Mouse (Mus musculus): ENCODE measurements around the gene Daglb. TPM values are rescaled to one million over a fixed set of nuclear protein-coding genes. Genes with fewer than 3 reads are reported as not detected.

Daglb gene
- 9.5 and 11.5 TPM in 2 replicates for total RNA-seq (2012; rRNA removed)

DNA sequence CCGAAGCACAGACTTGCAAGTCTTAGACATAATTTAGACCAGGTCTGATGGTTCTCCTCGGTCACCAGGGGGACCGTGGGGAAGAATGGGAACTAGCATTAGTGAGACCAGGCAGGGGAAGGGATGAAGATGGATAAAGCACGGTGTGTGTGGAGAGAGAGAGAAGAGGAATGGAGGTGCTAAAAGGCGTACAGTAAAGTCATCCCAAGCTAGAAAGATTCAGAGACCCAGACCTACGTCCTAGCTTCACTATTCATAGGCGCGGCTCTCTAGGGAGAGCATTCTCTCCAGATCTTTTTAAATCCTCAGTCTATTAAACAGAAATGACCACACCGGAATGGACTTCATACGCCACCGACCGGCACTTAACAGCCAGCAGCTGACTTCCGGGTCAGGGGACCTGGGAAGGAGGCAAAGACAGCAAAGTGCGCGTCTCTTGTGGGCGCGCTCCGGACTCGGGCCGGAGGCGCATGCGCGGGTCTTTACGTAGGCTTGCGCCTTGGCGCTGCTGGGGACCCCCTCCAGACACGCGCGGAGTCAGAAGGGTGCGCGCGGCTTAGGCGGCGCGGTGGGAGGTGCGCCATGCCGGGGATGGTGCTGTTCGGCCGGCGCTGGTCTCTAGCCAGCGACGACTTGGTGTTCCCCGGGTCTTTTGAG is at the start of gene Daglb:
TSS of gene Daglb (plus strand) at position 485 of the 657 bp plus-strand sequence.
- Histone ChIP-seq H3K4me3 (ENCODE audit: insufficient read depth in 1 of 2, low read depth in 1 of 2, low read length in 2 of 2, poor library complexity in 1 of 2, severe bottlenecking in 1 of 2) (peak within 1 kb of the TSS; percentile 68 to 70), H3K27ac (ENCODE audit: insufficient read depth, low read depth, low read length, poor library complexity, severe bottlenecking) (no peak within 1 kb of the TSS), H3K9me3 (ENCODE audit: control insufficient read depth, insufficient read depth, low read depth, low read length) (no peaks in the 10 kb centered on the region), H3K4me1 (ENCODE audit: control insufficient read depth in 2 of 2, insufficient read depth in 2 of 2, low read length in 2 of 2, poor library complexity in 1 of 2) (peaks cover 0 to 3% of the 10 kb centered on the region in 2 experiments; a peak in 1 of 4 replicates), H3K36me3 (ENCODE audit: control insufficient read depth, insufficient read depth, low read length, poor library complexity, severe bottlenecking) (no peaks in the 10 kb centered on the region; the same call in 1 of the 2 replicates), H3K9ac (ENCODE audit: insufficient read depth, low read depth, low read length, poor library complexity, severe bottlenecking) (peak within 1 kb of the TSS; percentile 49)
- in situ Hi-C loops (cut with MboI; ENCODE audit: low sequenced_read_pairs in 2 of 2, unreplicated experiment in 2 of 2) = no loop called here
- peak; percentile 69 for DNase-seq (ENCODE audit: low read depth, low spot score)
- TF ChIP-seq CHD2 (IDR thresholded peaks at IDR 0.05; ENCODE audit: low read depth, low read length) (no peak), ZC3H11A (IDR thresholded peaks at IDR 0.05; ENCODE audit: borderline replicate concordance, low read depth, low read length) (no peak), HCFC1 (IDR thresholded peaks at IDR 0.05; ENCODE audit: borderline replicate concordance, insufficient read depth, low read length) (no peak), MAFK (IDR thresholded peaks at IDR 0.05; ENCODE audit: insufficient read depth, low read depth, low read length) (no peak), ZNF384 (IDR thresholded peaks at IDR 0.05; ENCODE audit: low read depth, low read length) (no peak)

- in situ Hi-C loops (cut with MboI; ENCODE audit: low sequenced_read_pairs in 2 of 2, unreplicated experiment in 2 of 2) = no loop called here
- no peaks in the 10 kb centered on the region for H3K9me3 ChIP-seq (ENCODE audit: control insufficient read depth, insufficient read depth, low read depth, low read length)
- no peak for DNase-seq (ENCODE audit: low read depth, low spot score)
- no peak overlapping the region for H3K9ac ChIP-seq (ENCODE audit: insufficient read depth, low read depth, low read length, poor library complexity, severe bottlenecking)
- H3K27ac ChIP-seq (ENCODE audit: insufficient read depth, low read depth, low read length, poor library complexity, severe bottlenecking) = no peak overlapping the region
- no peak overlapping the region for H3K4me3 ChIP-seq (ENCODE audit: insufficient read depth in 1 of 2, low read depth in 1 of 2, low read length in 2 of 2, poor library complexity in 1 of 2, severe bottlenecking in 1 of 2)
- no peak for TF ChIP-seq ZC3H11A (IDR thresholded peaks at IDR 0.05; ENCODE audit: borderline replicate concordance, low read depth, low read length)
- no peak for TF ChIP-seq HCFC1 (IDR thresholded peaks at IDR 0.05; ENCODE audit: borderline replicate concordance, insufficient read depth, low read length)
- TF ChIP-seq MAFK (IDR thresholded peaks at IDR 0.05; ENCODE audit: insufficient read depth, low read depth, low read length) = no peak
- TF ChIP-seq CHD2 (IDR thresholded peaks at IDR 0.05; ENCODE audit: low read depth, low read length) = no peak
- TF ChIP-seq ZNF384 (IDR thresholded peaks at IDR 0.05; ENCODE audit: low read depth, low read length) = no peak
- H3K36me3 ChIP-seq (ENCODE audit: control insufficient read depth, insufficient read depth, low read length, poor library complexity, severe bottlenecking) = peaks cover 36% of the 10 kb centered on the region
- H3K4me1 ChIP-seq (ENCODE audit: control insufficient read depth in 2 of 2, insufficient read depth in 2 of 2, low read length in 2 of 2, poor library complexity in 1 of 2) = no peaks in the 10 kb centered on the region
Measured at GRCm38 (mm10) chr5:143421484-143421883, 42.9 kb upstream of the Daglb start.

DNA sequence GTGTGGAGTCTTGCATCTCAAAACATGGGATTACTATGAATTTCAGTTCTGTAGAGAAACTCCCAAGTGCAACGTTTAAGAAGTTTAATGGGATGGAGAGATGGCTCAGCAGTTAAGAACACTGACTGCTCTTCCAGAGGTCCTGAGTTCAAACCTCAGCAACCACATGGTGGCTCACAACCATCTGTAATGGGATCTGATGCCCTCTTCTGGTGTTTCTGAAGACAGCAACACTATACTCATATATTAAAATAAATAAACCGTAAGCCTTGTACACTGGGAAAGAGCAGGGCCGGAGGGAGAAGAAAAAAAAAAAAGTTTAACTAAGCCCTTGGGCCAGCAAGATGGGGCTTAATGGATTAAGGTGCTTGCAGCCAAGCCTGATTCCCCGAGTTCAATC is 41.4 kb upstream of the Daglb start:
- no peaks in the 10 kb centered on the region for H3K9me3 ChIP-seq (ENCODE audit: control insufficient read depth, insufficient read depth, low read depth, low read length)
- in situ Hi-C loops (cut with MboI; ENCODE audit: low sequenced_read_pairs in 2 of 2, unreplicated experiment in 2 of 2) = no loop called here
- no peak overlapping the region for H3K27ac ChIP-seq (ENCODE audit: insufficient read depth, low read depth, low read length, poor library complexity, severe bottlenecking)
- no peaks in the 10 kb centered on the region for H3K4me1 ChIP-seq (ENCODE audit: control insufficient read depth in 2 of 2, insufficient read depth in 2 of 2, low read length in 2 of 2, poor library complexity in 1 of 2)
- H3K4me3 ChIP-seq (ENCODE audit: insufficient read depth in 1 of 2, low read depth in 1 of 2, low read length in 2 of 2, poor library complexity in 1 of 2, severe bottlenecking in 1 of 2) = no peak overlapping the region
- peaks cover 30% of the 10 kb centered on the region for H3K36me3 ChIP-seq (ENCODE audit: control insufficient read depth, insufficient read depth, low read length, poor library complexity, severe bottlenecking)
- TF ChIP-seq MAFK (IDR thresholded peaks at IDR 0.05; ENCODE audit: insufficient read depth, low read depth, low read length) = no peak
- no peak for TF ChIP-seq HCFC1 (IDR thresholded peaks at IDR 0.05; ENCODE audit: borderline replicate concordance, insufficient read depth, low read length)
- no peak for TF ChIP-seq ZC3H11A (IDR thresholded peaks at IDR 0.05; ENCODE audit: borderline replicate concordance, low read depth, low read length)
- TF ChIP-seq ZNF384 (IDR thresholded peaks at IDR 0.05; ENCODE audit: low read depth, low read length) = no peak
- no peak for TF ChIP-seq CHD2 (IDR thresholded peaks at IDR 0.05; ENCODE audit: low read depth, low read length)
- no peak overlapping the region for H3K9ac ChIP-seq (ENCODE audit: insufficient read depth, low read depth, low read length, poor library complexity, severe bottlenecking)
- no peak for DNase-seq (ENCODE audit: low read depth, low spot score)

- Histone ChIP-seq H3K36me3 (ENCODE audit: control insufficient read depth, insufficient read depth, low read length, poor library complexity, severe bottlenecking) (peaks cover 22% of the 10 kb centered on the region), H3K9me3 (ENCODE audit: control insufficient read depth, insufficient read depth, low read depth, low read length) (no peaks in the 10 kb centered on the region), H3K9ac (ENCODE audit: insufficient read depth, low read depth, low read length, poor library complexity, severe bottlenecking) (no peak overlapping the region), H3K4me3 (ENCODE audit: insufficient read depth in 1 of 2, low read depth in 1 of 2, low read length in 2 of 2, poor library complexity in 1 of 2, severe bottlenecking in 1 of 2) (no peak overlapping the region), H3K4me1 (ENCODE audit: control insufficient read depth in 2 of 2, insufficient read depth in 2 of 2, low read length in 2 of 2, poor library complexity in 1 of 2) (no peaks in the 10 kb centered on the region), H3K27ac (ENCODE audit: insufficient read depth, low read depth, low read length, poor library complexity, severe bottlenecking) (no peak overlapping the region)
- peak; percentile 46 for DNase-seq (ENCODE audit: low read depth, low spot score)
- in situ Hi-C loops (cut with MboI; ENCODE audit: low sequenced_read_pairs in 2 of 2, unreplicated experiment in 2 of 2) = no loop called here
- TF ChIP-seq CHD2 (IDR thresholded peaks at IDR 0.05; ENCODE audit: low read depth, low read length) = no peak
- peak; percentile 33; the same call in 1 of the 2 replicates for TF ChIP-seq MAFK (IDR thresholded peaks at IDR 0.05; ENCODE audit: insufficient read depth, low read depth, low read length)
- no peak for TF ChIP-seq HCFC1 (IDR thresholded peaks at IDR 0.05; ENCODE audit: borderline replicate concordance, insufficient read depth, low read length)
- TF ChIP-seq ZNF384 (IDR thresholded peaks at IDR 0.05; ENCODE audit: low read depth, low read length) = peak; percentile 54
Measured at GRCm38 (mm10) chr5:143423899-143424519, 40.4 kb upstream of the Daglb start.

All from ES-E14 (cell line).